Mouse (Mus musculus): Measurements from ENCODE around the gene Gcnt7. TPM values are rescaled to one million over a fixed set of nuclear protein-coding genes. Genes with fewer than 3 reads are reported as not detected.

Gene Gcnt7
- 1.8 and 2.0 TPM in 2 replicates for polyA plus RNA-seq (2015; fragmentation: Nextera tagmentation; extraction: Ambion mirVana)

GRCm38 (mm10) chr2:172458496-172458895, at the start of gene Gcnt7:
Gene Gcnt7 (minus strand): TSS chr2:172458596.
- 64% methylated on average over 11 of the region's 11 CpGs for WGBS
- H3K27me3 ChIP-seq (ENCODE audit: control insufficient read depth, insufficient read depth, low read length) = no peaks in the 10 kb centered on the region
- no peak within 1 kb of the TSS for H3K9ac ChIP-seq (ENCODE audit: low read length)
- no peak within 1 kb of the TSS for H3K4me3 ChIP-seq (replicated peaks; ENCODE audit: low read length)
- ATAC-seq (ENCODE audit: insufficient read depth, low FRiP score) = no peak
- H3K4me1 ChIP-seq (ENCODE audit: control insufficient read depth, insufficient read depth, low read length) = no peaks in the 10 kb centered on the region
- H3K9me3 ChIP-seq (replicated peaks; ENCODE audit: control insufficient read depth, low read length) = no peaks in the 10 kb centered on the region
- no peaks in the 10 kb centered on the region for H3K36me3 ChIP-seq (ENCODE audit: control insufficient read depth, insufficient read depth, low read length)
- no peak within 1 kb of the TSS for H3K27ac ChIP-seq (ENCODE audit: low read length)
- H3K4me2 ChIP-seq (ENCODE audit: low read depth, low read length) = no peak within 1 kb of the TSS

GRCm38 (mm10) chr2:172506121-172506520, 47.7 kb upstream of the Gcnt7 start:
- 75% methylated on average over 7 of the region's 7 CpGs for WGBS
- H3K9me3 ChIP-seq (replicated peaks; ENCODE audit: control insufficient read depth, low read length) = no peaks in the 10 kb centered on the region
- H3K4me2 ChIP-seq (ENCODE audit: low read depth, low read length) = no peak overlapping the region
- no peaks in the 10 kb centered on the region for H3K4me1 ChIP-seq (ENCODE audit: control insufficient read depth, insufficient read depth, low read length)
- no peak for ATAC-seq (ENCODE audit: insufficient read depth, low FRiP score)
- no peaks in the 10 kb centered on the region for H3K36me3 ChIP-seq (ENCODE audit: control insufficient read depth, insufficient read depth, low read length)
- no peak overlapping the region for H3K9ac ChIP-seq (ENCODE audit: low read length)
- H3K4me3 ChIP-seq (replicated peaks; ENCODE audit: low read length) = no peak overlapping the region
- H3K27me3 ChIP-seq (ENCODE audit: control insufficient read depth, insufficient read depth, low read length) = no peaks in the 10 kb centered on the region
- H3K27ac ChIP-seq (ENCODE audit: low read length) = no peak overlapping the region

GRCm38 (mm10) chr2:172502168-172502567, 43.8 kb upstream of the Gcnt7 start:
- no peak for ATAC-seq (ENCODE audit: insufficient read depth, low FRiP score)
- Histone ChIP-seq H3K4me2 (ENCODE audit: low read depth, low read length) (no peak overlapping the region), H3K9me3 (replicated peaks; ENCODE audit: control insufficient read depth, low read length) (no peaks in the 10 kb centered on the region), H3K9ac (ENCODE audit: low read length) (no peak overlapping the region), H3K4me1 (ENCODE audit: control insufficient read depth, insufficient read depth, low read length) (no peaks in the 10 kb centered on the region), H3K27ac (ENCODE audit: low read length) (no peak overlapping the region), H3K4me3 (replicated peaks; ENCODE audit: low read length) (no peak overlapping the region), H3K36me3 (ENCODE audit: control insufficient read depth, insufficient read depth, low read length) (no peaks in the 10 kb centered on the region), H3K27me3 (ENCODE audit: control insufficient read depth, insufficient read depth, low read length) (no peaks in the 10 kb centered on the region)
- WGBS = 59% methylated on average over 14 of the region's 14 CpGs

GRCm38 (mm10) chr2:172501341-172501740, 42.9 kb upstream of the Gcnt7 start:
- Histone ChIP-seq H3K9ac (ENCODE audit: low read length) (no peak overlapping the region), H3K9me3 (replicated peaks; ENCODE audit: control insufficient read depth, low read length) (no peaks in the 10 kb centered on the region), H3K36me3 (ENCODE audit: control insufficient read depth, insufficient read depth, low read length) (no peaks in the 10 kb centered on the region), H3K4me1 (ENCODE audit: control insufficient read depth, insufficient read depth, low read length) (no peaks in the 10 kb centered on the region), H3K4me3 (replicated peaks; ENCODE audit: low read length) (no peak overlapping the region), H3K27me3 (ENCODE audit: control insufficient read depth, insufficient read depth, low read length) (no peaks in the 10 kb centered on the region), H3K27ac (ENCODE audit: low read length) (no peak overlapping the region), H3K4me2 (ENCODE audit: low read depth, low read length) (no peak overlapping the region)
- WGBS = 7% methylated on average over 4 of the region's 4 CpGs
- no peak for ATAC-seq (ENCODE audit: insufficient read depth, low FRiP score)

GRCm38 (mm10) chr2:172500752-172501316, 42.4 kb upstream of the Gcnt7 start:
- Histone ChIP-seq H3K27ac (ENCODE audit: low read length) (no peak overlapping the region), H3K4me3 (replicated peaks; ENCODE audit: low read length) (no peak overlapping the region), H3K9ac (ENCODE audit: low read length) (no peak overlapping the region), H3K4me2 (ENCODE audit: low read depth, low read length) (no peak overlapping the region), H3K27me3 (ENCODE audit: control insufficient read depth, insufficient read depth, low read length) (no peaks in the 10 kb centered on the region), H3K36me3 (ENCODE audit: control insufficient read depth, insufficient read depth, low read length) (no peaks in the 10 kb centered on the region), H3K9me3 (replicated peaks; ENCODE audit: control insufficient read depth, low read length) (no peaks in the 10 kb centered on the region), H3K4me1 (ENCODE audit: control insufficient read depth, insufficient read depth, low read length) (no peaks in the 10 kb centered on the region)
- WGBS = 31% methylated on average over 7 of the region's 7 CpGs
- no peak for ATAC-seq (ENCODE audit: insufficient read depth, low FRiP score)

GRCm38 (mm10) chr2:172498823-172499222, 40.4 kb upstream of the Gcnt7 start:
- Histone ChIP-seq H3K9me3 (replicated peaks; ENCODE audit: control insufficient read depth, low read length) (no peaks in the 10 kb centered on the region), H3K4me2 (ENCODE audit: low read depth, low read length) (no peak overlapping the region), H3K4me1 (ENCODE audit: control insufficient read depth, insufficient read depth, low read length) (no peaks in the 10 kb centered on the region), H3K9ac (ENCODE audit: low read length) (no peak overlapping the region), H3K27me3 (ENCODE audit: control insufficient read depth, insufficient read depth, low read length) (no peaks in the 10 kb centered on the region), H3K36me3 (ENCODE audit: control insufficient read depth, insufficient read depth, low read length) (no peaks in the 10 kb centered on the region), H3K4me3 (replicated peaks; ENCODE audit: low read length) (no peak overlapping the region), H3K27ac (ENCODE audit: low read length) (no peak overlapping the region)
- ATAC-seq (ENCODE audit: insufficient read depth, low FRiP score) = no peak
- 47% methylated on average over 3 of the region's 3 CpGs for WGBS

- Histone ChIP-seq H3K27me3 (ENCODE audit: control insufficient read depth, insufficient read depth, low read length) (no peaks in the 10 kb centered on the region), H3K4me1 (ENCODE audit: control insufficient read depth, insufficient read depth, low read length) (no peaks in the 10 kb centered on the region), H3K9ac (ENCODE audit: low read length) (no peak overlapping the region), H3K36me3 (ENCODE audit: control insufficient read depth, insufficient read depth, low read length) (no peaks in the 10 kb centered on the region), H3K4me2 (ENCODE audit: low read depth, low read length) (no peak overlapping the region), H3K4me3 (replicated peaks; ENCODE audit: low read length) (no peak overlapping the region), H3K27ac (ENCODE audit: low read length) (no peak overlapping the region), H3K9me3 (replicated peaks; ENCODE audit: control insufficient read depth, low read length) (no peaks in the 10 kb centered on the region)
- WGBS = 68% methylated on average over 8 of the region's 8 CpGs
- ATAC-seq (ENCODE audit: insufficient read depth, low FRiP score) = no peak
These were observed 38.4 kb upstream of the Gcnt7 start for GRCm38 (mm10) chr2:172496736-172497345.

GRCm38 (mm10) chr2:172484696-172485370, 26.4 kb upstream of the Gcnt7 start:
- Histone ChIP-seq H3K27me3 (ENCODE audit: control insufficient read depth, insufficient read depth, low read length) (no peaks in the 10 kb centered on the region), H3K27ac (ENCODE audit: low read length) (peak overlapping the region; percentile 6; the same call in 1 of the 2 replicates), H3K36me3 (ENCODE audit: control insufficient read depth, insufficient read depth, low read length) (no peaks in the 10 kb centered on the region), H3K4me2 (ENCODE audit: low read depth, low read length) (no peak overlapping the region), H3K4me3 (replicated peaks; ENCODE audit: low read length) (no peak overlapping the region), H3K9ac (ENCODE audit: low read length) (no peak overlapping the region), H3K9me3 (replicated peaks; ENCODE audit: control insufficient read depth, low read length) (no peaks in the 10 kb centered on the region), H3K4me1 (ENCODE audit: control insufficient read depth, insufficient read depth, low read length) (0 out of 2 replicates have a peak, but pooled peaks cover 4% of the 10 kb centered on the region)
- ATAC-seq (ENCODE audit: insufficient read depth, low FRiP score) = no peak
- 25% methylated on average over 12 of the region's 12 CpGs for WGBS

GRCm38 (mm10) chr2:172483766-172484413, 25.5 kb upstream of the Gcnt7 start:
- no peak overlapping the region for H3K27ac ChIP-seq (ENCODE audit: low read length)
- no peak overlapping the region for H3K4me3 ChIP-seq (replicated peaks; ENCODE audit: low read length)
- no peaks in the 10 kb centered on the region for H3K27me3 ChIP-seq (ENCODE audit: control insufficient read depth, insufficient read depth, low read length)
- H3K4me1 ChIP-seq (ENCODE audit: control insufficient read depth, insufficient read depth, low read length) = 0 out of 2 replicates have a peak, but pooled peaks cover 4% of the 10 kb centered on the region
- WGBS = 88% methylated on average over 14 of the region's 14 CpGs
- H3K4me2 ChIP-seq (ENCODE audit: low read depth, low read length) = no peak overlapping the region
- no peak for ATAC-seq (ENCODE audit: insufficient read depth, low FRiP score)
- no peak overlapping the region for H3K9ac ChIP-seq (ENCODE audit: low read length)
- no peaks in the 10 kb centered on the region for H3K9me3 ChIP-seq (replicated peaks; ENCODE audit: control insufficient read depth, low read length)
- no peaks in the 10 kb centered on the region for H3K36me3 ChIP-seq (ENCODE audit: control insufficient read depth, insufficient read depth, low read length)
